Mouse (Mus musculus): ENCODE measurements around the gene Olfr975.
"Not testable (repeated sequence)": the region's sequence is repeated elsewhere in the genome, so short reads cannot be mapped to it uniquely, and the experiment has no call there.

Gene Olfr975

DNA sequence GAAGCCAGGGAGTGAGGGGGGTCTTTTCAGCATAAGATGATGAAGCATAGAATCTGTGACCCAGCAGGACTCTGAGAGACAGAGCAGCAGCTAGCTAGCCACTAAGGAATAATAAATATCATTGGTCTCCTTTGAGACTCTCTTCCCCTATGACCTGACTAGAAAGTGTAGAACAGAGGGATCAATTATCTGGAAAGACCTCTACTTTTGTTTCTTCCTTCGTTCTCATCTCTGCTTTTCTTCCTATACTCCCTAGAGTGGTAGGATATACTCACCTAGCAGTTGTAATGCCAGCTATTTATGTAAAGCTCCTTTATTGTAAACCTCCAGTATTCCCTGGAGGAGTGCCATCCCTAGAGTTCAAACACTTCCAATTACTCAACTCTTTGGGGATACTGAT, at the start of gene Olfr975:
TSS of gene Olfr975 (minus strand) at position 101 of the 400 bp plus-strand sequence.
- no peak for DNase-seq

DNA sequence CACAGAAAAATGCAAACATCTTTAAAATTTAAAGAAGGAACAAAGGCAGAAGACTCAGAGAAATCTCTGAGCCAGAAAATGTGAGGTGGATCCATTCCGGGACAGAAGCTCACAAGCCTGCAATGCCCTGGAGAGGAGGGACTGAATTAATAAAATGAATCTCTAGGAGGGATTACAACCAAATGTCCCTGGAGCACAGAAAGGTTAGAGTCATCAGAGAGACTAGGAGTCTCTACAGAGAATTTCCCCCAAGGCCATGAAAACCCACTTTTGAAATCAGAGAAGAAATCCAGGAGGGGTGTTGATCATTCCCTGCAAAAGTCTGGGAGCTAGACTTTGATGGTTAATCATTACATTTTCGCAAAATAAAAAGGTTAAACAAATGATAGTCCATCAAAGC, 40.0 kb upstream of the Olfr975 start, which contains the start of gene Olfr978:
TSS of gene Olfr978 (plus strand) at position 301 of the 400 bp plus-strand sequence.
- DNase-seq: no peak

DNA sequence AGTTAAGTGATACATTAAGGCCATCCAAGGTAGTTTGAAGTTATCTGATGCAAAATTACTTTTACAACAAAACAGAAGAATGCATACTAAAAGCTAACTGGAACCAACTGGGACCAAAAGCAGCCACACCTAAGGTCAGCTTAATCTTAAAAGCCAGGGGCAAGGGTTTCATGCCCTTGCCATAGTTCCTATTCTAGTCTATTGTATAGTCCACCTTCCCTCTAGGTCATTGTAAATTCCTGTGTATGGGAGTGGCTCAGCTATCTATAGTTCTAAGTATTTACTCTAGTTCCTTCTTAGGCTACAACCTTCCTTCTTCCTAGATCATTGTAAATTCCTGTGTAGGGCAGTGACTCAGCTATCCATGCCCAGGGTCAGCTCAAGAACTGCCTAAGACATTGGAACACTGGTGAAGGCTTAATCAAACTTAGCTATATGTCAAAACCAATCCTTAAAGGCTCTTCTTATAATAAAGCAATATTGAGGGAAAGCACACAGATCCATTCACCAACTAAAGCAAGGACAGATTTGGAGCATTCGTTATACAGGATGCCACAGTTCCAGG, 24.8 kb upstream of the Olfr975 start:
- DNase-seq: not testable (repeated sequence)

DNA sequence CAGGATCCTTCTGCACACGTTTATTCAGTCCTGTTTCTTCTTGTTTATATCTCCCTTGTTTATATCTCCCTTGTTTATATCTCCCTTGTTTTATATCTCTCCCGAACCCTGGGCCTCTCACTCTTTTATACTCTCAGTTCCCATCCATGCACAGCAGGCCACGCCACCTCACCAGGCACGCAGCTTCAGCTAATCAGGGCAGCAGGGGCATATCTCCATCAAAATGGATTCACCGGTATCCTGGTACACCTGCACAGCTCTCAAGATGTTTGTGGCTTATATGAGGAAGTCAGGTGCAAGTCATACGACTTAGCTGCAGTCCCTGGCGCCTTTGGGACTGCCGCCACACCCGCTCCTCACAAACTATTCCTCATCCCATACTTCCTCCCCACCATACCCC, 9.2 kb upstream of the Olfr975 start, which contains the start of gene Olfr976:
TSS of gene Olfr976 (minus strand) at position 101 of the 400 bp plus-strand sequence.
- not testable (repeated sequence) for DNase-seq

DNA sequence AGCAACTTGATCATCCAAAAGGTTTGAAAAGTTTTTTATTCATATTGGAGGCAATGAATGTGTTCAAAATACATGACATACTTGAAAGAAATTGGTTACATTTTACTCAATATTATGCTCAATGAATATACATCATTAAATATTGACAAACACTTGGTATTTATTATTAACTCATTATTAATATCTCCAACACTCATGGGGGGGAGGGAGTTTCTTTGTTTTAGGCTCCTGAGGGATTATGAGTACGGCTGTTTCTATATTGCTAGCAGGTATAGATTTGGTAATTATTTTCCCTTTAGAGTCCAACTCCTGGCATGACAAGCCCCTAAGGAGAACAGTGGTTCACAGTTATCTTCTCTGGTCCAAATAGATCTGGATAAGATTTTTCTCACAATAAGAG, 14.6 kb downstream of the Olfr975 start, which contains the start of gene Olfr974:
TSS of gene Olfr974 (plus strand) at position 301 of the 400 bp plus-strand sequence.
- DNase-seq: no peak

DNA sequence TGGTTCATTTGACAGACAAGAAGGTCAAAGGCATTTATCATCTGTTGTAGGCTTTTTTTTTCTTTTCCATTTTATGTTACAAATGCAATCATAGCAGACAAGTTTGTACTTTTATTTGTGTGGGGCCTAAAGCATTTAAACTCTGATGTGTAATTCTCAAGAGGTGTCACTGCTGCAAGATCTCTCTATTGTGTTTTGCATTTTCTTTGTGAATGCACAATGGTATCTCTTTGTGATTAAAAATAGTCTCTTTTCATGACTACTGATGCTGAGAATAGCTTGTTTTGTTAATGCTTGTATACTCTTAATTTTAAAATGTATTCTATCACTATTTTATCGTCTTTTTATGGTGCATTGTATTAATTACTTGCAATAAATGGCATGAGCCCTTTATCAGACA, 23.0 kb downstream of the Olfr975 start:
- DNase-seq: not testable (repeated sequence)

DNA sequence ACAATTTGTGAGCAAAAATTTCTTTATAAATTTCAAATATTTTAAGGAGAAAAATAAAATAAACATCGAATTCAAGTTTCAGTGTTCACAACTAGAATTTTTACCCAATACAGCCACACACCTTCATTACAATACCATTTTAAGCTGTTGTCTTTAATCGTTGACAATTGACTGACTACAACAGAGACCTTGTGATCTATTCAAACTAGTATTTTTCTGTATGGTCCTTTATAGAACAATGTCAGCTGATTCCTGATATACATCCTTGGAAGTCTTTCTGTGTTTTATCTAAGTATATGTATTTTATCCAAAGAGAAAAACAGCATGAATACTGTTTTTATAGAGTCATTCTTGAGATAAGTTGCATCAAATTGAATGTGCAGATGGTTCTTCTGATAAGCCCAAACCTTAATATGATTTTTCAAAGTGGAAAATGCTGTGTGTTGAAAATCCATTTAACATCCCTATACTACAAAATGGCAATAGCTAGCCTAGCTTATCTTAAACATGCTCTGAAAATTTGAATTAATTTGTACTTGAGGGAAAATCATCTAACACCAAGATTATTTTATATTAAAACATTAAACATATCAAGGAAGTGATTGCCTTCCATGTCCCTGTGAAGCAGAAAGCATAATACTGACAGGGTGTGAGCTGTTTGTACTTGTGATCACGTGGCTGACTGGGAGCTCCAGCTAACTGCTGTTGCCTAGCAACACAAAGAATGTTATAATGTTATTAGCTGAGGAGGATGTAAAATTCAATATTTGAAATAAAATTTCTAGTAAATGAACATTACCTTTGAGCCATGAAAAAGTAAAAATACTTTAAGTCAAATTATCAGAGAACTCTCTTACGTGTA, 23.6 kb downstream of the Olfr975 start:
- DNase-seq: not testable (repeated sequence)

DNA sequence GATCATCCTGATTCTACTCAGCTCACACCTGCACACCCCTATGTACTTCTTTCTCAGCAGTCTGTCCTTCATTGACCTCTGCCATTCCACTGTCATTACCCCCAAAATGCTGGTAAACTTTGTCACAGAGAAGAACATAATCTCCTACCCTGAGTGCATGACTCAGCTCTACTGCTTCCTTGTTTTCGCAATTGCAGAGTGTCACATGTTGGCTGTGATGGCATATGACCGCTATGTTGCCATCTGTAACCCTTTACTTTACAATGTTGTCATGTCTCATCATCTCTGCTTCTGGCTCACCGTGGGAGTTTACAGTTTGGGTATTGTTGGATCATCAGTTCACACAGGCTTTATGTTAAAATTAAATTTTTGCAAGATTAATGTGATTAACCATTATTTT, 41.9 kb downstream of the Olfr975 start:
- DNase-seq: no peak

DNA sequence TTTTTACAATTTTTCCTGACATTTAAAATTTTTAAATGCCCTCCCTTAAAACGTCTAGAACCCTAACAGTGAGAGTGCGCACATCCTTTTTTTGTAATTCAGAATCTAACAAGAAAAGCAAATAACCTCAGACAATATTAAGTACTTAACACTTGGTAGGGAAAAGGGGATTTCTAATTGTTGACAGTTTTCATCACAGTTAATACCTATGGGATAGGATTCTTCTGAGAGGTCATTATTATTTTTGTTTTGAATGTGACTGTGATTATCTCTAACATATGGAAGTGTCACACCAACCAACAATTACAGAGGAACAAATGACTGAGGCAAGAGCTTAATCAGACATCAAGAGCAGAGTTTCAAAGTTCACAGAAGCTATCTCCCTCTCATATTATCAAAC, 44.8 kb downstream of the Olfr975 start, which contains the start of gene Olfr229:
TSS of gene Olfr229 (plus strand) at position 301 of the 400 bp plus-strand sequence.
- no peak for DNase-seq

DNA sequence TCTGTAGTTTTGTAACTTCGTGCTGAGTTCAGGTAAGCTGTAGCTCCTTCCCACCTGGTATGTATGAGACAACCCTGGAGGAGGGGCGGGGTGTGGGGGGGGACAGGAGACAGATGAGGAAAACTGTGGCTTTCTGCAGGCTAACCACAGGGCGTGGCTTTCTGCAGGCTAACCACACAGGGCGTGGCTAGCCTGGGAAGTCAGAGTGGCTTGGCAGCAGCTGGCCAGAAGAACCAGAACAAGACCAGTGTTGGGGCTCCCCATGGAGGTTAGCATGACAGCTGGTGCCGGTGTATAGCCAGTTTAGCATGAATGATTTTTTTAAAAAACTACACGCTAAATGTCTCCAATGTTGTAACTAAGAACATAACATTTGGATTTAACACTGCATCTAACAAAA, 46.7 kb downstream of the Olfr975 start:
- DNase-seq: no peak
